Mouse (Mus musculus): ENCODE results near the gene Impad1.

Impad1 gene

DNA sequence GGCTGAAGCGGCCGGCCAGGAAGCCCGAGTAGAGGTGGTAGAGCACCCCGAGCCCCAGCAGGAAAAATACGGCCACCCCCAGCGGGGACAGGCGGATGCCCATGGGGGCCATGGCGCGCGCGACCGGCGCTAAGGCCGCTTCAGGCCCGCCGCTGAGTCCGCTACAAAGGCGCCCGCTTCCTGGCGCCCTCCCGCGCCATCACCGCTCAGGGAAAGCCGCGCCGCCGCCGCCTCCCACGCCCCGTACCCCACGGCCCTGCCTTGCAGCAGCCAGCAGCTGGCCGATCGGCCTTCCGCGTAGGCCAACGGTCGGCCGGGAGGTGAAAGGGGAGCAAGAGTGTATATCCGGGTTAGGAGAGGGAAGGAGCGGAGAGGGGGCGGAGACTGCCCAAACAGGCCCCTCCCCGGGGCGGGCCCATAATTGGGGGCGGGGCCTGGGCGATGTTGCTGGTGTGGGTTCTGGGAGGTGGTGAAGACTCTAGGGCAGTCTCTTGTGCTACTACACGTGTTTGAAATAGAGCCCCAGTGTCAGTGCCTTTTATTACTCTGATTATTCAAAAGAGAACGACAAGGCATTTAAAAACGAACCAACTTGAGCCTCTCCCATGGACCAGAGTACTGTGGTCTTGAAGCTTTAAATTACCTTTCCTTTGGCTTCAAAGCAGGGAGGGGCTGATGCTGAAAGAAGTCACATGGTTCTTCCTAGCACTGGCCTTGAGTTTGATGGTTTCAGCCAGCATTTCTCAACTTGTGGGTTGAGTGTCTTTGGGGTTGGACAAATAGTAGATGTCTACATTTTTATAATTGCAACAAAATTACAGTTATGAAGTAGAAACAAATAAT is at the start of gene Impad1:
Gene Impad1 (minus strand): TSS at position 364 of the 843 bp plus-strand sequence.
- DNase-seq (ENCODE audit: low spot score): peak; percentile 89

DNA sequence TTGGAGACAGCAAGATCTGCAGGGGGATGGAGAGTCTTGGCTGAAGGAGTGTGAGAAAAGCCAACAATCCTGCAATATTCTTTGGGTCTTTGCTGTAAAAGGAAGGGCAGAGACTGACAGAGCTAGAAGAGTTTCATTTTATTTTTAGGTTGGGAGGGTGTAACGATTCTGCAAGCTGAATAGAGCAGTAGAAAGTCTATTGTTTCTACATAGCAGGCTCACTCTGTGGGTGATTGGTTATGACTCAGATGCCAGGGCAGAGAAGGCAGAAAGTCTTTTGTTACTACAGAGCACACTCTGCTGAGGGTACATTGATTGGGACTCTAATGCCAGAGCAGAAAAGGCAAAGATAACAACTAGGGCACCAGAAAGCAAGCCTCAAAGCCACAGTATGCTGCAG is 47.0 kb upstream of the Impad1 start:
- no peak for DNase-seq (ENCODE audit: low spot score)

DNA sequence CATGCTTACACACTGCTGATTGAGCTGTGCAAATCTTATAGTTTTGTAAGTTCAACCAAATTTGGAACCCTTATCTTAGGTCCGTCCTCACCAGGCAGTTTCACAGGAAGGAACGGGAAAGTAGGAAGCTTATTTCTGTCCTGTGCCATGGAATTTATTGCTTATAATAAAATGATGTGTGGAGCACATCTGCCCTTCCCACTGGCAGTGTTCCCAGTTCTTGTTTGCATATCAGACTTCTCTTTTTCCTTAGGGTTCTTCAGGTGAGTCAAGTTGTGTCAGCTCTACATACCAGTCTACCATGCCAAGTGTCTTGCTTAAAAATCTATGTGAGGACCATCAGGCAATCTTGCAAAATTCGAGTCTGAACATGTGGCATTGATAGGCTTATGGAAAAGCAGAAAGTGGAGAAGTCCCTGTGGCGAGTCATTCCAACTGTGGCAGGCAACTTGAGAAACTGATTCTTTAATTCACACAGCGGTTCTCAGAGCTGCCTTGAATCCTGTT is 40.7 kb upstream of the Impad1 start:
- no peak for DNase-seq (ENCODE audit: low spot score)

DNA sequence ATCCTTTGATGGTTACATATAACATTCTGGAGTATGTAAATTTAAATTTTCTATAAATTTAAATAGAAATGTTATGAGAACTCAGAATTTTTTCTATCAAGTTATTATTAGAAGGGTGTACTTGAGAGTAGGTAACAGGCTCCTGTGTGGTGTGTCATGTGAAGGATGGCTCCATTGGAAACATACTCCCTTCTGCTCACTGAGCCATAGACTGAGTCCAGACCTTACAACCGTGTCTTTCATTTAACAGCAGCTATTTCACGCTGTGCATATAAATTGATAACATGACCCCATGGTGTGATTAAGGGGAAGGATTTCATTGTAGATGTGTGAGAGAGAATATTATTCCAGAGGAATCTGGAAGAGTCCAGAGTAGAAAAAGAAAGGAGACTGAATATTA is 35.0 kb upstream of the Impad1 start:
- no peak for DNase-seq (ENCODE audit: low spot score)

DNA sequence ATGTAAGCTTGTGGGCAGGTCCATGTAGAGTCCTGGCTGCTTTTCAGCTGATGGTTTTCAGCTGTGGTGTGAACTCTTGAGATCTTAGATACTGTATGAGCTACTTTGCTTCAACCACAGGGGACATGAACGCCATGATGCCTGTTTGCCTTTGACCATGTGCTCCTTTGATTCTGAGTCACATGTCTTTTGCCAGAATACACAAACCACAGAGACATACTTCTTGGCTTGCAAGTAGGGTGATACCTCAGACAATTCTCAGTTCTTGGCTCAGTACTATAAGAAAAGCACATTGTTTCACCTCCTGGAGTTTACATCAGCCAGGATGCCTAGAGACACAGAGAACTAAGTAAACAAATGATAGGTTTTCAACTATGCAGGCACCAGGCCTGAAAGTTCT is 29.0 kb upstream of the Impad1 start:
- no peak for DNase-seq (ENCODE audit: low spot score)

DNA sequence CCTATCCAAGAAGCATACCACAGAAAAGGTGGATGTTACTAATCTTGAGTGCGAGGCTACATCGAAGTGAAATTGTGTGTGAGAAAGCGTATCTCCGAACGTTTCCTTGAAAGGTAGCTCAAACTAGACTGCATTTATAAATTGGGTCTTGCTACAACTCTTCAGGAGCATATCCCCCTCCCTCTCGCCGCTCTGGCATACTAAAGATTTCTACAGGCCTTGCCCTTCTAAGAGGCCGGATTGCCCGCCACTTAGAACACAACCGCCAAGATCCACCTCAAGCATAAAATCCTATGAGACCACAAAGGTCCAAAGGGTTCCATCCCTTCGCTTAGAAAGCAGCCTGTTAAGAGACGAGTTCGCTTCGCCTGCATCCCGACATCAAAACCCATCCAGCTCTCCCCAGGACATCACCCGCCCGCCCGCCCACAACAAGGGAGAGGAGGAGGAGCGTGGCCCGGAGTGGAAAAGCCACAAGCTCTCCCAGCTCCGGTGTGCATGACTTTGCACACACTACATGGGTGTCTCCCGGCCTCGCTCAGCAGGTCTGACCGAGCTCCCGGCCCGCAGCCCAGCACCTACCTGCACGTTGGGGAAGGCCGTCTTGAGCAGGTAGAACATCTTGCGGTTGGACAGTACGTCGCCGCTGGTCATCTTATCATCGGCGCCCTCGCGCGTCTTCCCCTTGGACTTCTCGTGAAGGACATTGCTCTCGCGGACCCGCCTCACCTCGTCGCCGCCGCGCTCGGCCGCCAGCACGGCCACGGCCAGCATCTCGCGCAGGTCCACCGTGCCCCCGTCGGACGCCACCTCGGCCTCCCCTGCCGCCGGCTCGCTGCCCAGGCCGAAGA is 789 bp downstream of the Impad1 start:
- peak; percentile 60 for DNase-seq (ENCODE audit: low spot score)

DNA sequence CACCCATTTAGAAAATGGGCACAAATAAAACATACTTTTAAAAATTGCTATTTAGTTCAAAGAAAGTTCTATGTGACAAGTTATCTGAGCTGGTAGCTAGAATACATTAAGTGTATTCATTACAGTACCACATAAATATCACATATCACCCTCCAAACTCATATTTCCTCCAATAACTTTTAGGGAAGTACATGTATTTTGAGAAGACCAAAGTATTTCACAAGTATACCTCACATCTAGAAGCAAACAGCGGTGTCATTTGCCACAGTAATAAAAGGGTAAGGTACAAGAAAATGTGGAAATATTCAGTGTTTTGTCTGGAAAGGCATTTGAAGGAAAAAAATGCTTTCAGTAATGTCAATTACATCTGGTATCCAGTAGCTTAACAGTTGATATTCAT is 2.0 kb downstream of the Impad1 start:
- DNase-seq (ENCODE audit: low spot score): no peak

DNA sequence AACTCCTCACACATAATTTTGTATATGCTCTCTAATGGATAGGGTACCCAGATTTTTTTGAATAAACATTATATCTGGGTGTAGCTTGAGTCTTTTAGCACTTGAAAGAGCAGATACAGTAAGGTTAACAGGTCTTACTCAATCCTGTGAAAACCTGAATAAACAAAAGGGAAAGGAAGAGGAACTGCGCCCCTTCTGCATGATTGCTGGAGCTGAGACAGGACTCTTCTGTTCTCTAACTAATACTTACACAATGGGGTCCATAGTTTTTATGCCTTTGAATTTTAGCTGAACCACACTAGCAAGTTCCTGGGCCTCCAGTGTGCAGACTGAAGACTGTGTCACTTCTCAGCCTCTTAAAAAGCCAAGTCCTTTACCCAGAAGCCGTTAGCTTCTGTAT is 8.0 kb downstream of the Impad1 start:
- no peak for DNase-seq (ENCODE audit: low spot score)

DNA sequence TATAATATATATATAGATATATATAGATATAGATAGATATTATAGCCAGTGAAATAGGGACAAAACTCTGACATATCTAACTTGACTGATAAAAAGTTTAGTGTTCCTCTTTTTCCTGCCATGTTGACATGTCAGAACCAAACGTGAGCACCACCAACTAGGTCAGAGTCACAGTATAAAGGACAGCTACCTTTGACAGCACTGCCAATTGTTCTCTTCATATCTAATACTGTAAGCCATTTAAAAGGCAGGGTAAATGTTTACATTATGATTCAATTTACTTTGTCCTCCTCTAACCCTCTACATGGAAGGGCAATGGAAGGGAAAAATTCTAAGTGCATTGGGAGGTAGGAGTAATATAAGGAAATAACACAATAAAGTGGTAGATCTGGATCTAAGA is 8.8 kb downstream of the Impad1 start:
- DNase-seq (ENCODE audit: low spot score): no peak

DNA sequence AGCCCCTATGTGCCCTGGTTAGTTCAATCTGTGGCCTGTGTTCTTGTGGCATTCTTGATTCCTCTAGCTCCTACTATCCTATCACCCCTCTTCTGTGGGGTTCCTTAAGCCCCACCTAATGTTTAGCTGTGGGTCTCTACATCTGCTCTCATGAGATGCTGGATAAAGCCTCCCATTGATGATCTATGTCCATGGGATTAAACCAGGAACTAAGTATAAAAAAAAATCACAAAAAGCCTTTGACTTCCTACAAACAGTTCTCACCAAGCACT is 9.5 kb downstream of the Impad1 start:
- no peak for DNase-seq (ENCODE audit: low spot score)

DNA sequence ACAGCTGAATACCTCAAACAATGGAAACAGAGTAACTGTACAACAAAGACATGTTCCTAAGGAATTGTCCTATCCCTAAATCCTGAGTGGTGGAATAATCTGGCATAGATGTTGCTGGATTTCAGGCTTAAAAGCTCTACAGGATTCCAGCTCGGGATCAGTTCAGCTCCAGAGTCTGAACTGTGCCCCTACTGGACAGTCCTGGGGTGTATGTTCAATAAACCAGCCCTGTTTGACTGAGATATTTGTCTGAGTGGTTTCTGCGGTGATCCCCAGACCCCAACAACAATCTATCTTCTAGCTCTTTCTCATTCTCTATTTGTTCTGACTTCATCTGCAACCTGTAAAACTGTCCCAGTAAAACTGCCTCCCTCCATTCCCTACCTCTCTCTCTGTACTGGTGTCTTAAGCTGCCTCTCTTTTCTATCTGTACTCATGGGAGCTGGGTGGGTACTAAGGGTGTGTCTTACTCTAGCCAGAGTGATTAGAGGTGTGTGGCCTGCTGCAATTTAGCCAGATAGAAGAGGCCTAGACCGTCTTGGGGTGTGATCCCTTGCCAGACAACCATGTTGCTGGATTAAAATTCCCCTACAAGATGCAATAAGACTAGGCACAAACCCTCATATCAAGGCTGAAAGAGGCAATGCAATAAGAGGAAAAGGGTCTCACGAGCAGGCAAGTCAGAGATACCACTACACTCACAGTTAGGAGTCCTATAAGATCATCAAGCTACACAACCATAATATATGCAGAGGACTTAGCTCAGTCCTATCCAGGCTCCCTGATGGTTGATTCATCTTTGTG is 10.1 kb downstream of the Impad1 start:
- no peak for DNase-seq (ENCODE audit: low spot score)

DNA sequence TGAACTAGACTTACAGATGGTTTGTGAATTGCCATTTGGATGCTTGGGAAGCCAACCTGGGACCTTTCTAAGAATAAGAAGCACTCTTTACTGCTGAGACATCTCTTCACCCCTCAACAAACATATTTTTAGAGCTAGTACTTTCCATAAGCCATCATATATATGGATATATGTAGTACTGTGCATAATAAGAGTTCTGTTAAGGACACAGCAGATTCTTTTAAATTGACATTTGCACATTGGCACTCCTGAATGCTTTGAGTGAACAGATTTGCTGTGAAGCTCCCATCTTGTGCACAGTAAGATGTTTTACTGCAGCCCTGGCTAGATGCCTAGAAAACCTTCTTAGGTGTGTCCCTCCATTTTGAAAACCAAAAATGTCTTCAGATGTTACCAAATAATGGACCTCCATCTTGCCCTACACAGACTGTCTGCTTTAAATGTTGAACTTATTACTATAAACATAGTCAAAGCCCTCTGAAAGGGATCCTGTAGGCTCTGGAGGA is 13.8 kb downstream of the Impad1 start:
- no peak for DNase-seq (ENCODE audit: low spot score)

DNA sequence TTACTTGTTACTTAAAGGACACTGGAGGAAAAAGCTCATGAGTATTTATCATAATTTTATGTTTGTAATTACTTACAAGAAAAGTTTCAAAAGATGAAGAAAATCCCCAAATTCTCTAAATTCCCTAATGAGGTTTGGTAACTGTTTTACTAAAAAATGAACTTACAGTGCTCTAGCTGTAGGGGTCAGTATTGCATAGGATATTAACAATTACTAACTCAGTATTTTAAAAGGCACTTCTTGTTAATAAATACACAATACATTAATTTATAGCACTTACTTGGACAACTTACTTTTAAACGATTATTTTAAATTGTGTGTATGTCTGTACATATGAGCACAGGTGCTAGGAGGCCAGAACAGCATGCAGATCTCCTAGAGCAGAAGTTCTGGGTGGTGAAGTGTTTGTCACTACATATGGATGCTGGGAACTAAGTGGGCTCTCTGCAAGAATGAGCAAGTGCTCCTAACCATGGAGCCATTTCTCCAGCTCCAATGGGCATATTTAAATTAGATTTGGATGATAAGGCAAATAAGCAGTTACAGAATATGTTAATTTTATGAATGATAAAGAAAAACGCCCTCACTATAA is 21.5 kb downstream of the Impad1 start:
- no peak for DNase-seq (ENCODE audit: low spot score)

DNA sequence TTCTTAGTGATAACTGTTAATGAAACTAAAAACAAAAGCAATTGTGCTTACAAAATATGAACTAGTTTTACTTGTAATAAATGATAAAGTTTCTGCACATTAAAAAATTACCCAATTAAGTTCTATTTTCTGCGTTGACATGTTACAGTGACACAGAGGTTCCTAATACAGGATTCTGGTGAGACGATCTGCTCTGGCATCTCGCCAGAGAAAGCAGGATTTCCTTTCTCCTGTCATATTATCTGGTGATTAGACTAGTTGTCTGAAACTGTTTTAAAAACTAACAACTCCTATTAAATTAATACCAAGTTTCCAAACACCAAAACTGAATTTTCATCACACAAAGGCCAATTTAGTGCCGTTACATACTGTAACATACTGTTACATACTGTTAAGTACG is 27.3 kb downstream of the Impad1 start:
- DNase-seq (ENCODE audit: low spot score): no peak

DNA sequence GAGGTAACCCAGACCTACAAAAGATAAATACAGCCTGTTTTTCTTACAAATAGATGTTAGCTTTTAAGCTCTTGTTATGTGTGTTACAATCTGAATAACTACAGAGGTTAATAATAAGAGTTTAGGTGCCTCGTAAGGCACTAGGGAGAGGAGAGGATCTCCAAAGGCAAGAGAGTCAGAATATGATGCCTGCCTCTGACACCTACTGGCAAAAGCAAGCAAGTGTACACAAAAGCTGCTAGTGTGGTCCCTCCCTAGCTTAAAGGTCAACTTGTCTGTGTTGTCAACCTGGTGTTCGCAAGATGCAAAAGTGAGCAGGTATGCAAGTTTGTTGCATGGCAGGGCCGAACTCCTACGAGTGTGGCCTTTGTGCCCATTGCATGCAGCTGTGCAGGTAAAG is 34.8 kb downstream of the Impad1 start:
- no peak for DNase-seq (ENCODE audit: low spot score)

DNA sequence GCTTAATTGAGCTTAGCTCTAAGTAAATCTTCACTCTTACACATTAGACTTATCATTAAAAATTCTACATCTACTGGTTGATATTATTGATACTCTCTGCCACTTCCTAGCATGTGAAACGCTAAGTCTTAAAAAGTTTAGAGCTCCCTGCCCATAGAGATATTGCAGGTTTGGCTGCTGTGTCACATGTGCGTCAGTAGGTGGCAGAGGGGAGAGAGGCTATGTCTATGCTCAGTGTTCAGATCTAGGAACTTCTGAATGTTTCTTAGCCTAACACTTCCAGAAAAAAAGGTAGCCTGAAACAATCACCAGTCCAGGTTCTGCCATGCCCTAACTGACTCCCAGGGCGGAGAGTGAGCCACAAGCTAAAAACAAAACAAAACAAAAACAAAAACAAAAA is 63.7 kb downstream of the Impad1 start:
- DNase-seq (ENCODE audit: low spot score): no peak

DNA sequence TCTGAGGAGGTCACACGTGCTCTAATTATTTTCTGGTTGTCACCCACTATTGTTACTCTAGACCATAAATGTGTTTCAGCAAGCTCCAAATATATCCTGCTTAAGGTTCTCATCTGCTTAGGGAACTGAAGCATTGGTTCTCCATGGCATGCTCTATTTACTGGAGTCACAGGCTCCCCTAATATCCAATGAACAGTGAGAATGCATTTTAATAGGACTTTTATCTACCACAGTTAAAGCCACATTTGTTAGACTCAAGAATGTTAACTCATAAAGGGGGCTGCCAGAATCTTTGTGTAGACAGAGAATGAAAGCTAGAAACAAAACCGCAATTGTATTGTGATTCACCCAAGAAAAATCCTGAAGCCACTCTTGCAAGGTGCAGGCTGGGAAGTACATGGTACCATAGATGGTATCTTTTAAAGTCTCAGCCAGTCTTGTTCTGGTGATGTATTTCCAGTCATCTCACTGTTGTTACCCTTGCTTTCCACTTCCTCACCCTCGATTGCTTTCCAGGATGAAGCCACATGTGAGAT is 66.8 kb downstream of the Impad1 start:
- DNase-seq (ENCODE audit: low spot score): no peak

DNA sequence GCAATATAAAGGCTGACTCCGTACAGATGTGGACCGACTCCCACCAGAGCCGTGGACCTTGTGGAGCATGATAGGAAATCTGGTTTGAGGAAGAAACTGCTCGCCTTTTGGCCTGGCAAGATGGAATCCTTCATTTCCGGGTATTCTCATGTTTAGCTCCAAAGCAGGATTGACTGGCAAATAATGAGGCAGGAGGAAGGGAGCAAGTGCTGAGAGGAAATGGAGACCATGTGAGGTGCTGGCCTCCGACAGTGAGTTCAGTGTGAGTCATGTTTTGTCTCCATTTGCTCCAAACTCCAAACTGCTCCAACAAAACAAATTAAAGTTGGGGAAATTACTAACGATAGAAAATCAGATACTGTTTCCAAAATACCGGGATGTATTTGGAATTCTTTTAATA is 69.3 kb downstream of the Impad1 start:
- no peak for DNase-seq (ENCODE audit: low spot score)

DNA sequence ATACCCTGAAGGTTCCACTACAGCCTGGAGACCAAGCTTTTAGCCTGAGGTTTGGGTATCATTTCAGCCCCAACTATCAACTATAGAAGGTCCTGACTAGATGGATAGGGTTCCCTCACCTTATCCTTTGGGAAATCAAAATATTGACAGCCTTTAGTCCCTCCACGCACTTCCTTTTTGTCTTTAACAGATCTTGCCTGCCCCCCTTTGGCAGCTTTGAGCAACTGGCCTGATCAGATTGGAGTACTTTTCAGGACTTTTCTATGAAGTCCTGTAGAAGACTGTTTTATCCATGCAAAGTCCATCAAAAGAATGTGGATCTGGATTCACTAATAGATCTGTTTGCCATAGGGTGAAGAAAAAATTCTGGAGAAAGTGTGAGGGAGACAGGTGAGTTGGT is 71.1 kb downstream of the Impad1 start:
- no peak for DNase-seq (ENCODE audit: low spot score)

DNA sequence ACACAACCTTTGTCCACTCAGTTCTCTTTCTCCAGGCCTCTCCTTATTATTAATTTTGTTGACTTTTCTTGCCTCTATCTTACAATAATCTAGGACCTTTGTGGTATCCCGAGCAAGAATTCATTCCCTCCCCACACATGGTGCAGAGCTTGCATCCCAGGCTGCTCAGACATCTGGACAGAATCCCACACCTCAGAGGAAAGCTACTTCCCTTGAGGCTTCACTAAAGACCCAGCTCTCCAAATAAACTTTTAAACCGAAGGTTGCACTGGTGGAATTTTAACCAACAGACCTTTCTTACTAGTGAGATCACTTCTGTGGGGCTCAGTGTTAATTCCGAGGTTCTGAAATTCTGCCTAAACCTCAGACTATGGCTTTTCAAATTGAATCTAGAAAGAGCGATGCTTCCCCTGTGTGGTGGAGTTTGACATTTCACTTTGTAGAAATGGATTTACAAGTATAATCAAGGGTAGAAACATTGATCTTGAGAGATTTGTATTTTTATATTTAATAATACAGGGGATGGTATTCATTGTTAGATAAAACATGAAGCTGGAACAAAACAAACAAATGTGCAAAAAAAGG is 75.3 kb downstream of the Impad1 start:
- no peak for DNase-seq (ENCODE audit: low spot score)

Measured in testis, postnatal 14 days (tissue).